Mouse (Mus musculus) CH12.LX (cell line): Measurements from ENCODE around the gene Bcor. TPM values are rescaled to one million over a fixed set of nuclear protein-coding genes. Genes with fewer than 3 reads are reported as not detected.

ENCODE experiments used
- DNase-seq: peaks from one replicate; pipeline ENCODE4 v3.0.0-alpha.2; 2013; ENCODE audit errors: extremely low read depth
- H3K27ac ChIP-seq: 2 replicates; pipeline ENCODE4 v1.5.1; 2012; ENCODE audit warnings: low read depth, mild to moderate bottlenecking, control low read depth, moderate library complexity; ENCODE audit not compliant: insufficient read depth
- H3K27me3 ChIP-seq: replicated peaks from 2 replicates; pipeline ENCODE3; 2012; ENCODE audit warnings: inconsistent platforms
- H3K36me3 ChIP-seq, 2 experiments: replicated peaks in 1 of 2; 2 replicates each; pipeline versions ENCODE3 to v1.6.1; 2012; ENCODE audit warnings: inconsistent platforms in 1 of 2, low read length in 1 of 2, mild to moderate bottlenecking in 1 of 2, mixed read lengths in 1 of 2, moderate library complexity in 1 of 2; ENCODE audit not compliant: control insufficient read depth in 1 of 2, insufficient read depth in 1 of 2
- H3K4me1 ChIP-seq, 2 experiments: 2 replicates each; pipeline ENCODE4 v1.6.1; 2012; ENCODE audit warnings: inconsistent platforms in 1 of 2, moderate library complexity in 1 of 2; ENCODE audit not compliant: insufficient read depth in 2 of 2, control insufficient read depth in 1 of 2
- H3K4me2 ChIP-seq: 2 replicates; pipeline ENCODE4 v1.6.1; 2012; ENCODE audit warnings: low read depth, mild to moderate bottlenecking, control low read depth; ENCODE audit not compliant: poor library complexity, insufficient read depth, severe bottlenecking
- H3K4me3 ChIP-seq, 3 experiments: fragments of 150-350 bp in 1 of 3; sonication (generic) in 1 of 3; replicated peaks in 1 of 3; 2 replicates each; pipeline versions ENCODE3 to v1.5.1; 2011 to 2012; ENCODE audit warnings: low read depth in 2 of 3, low read length in 2 of 3, mild to moderate bottlenecking in 2 of 3, moderate library complexity in 2 of 3, control low read depth in 1 of 3, improper control_type of control experiment in 1 of 3, inconsistent platforms in 1 of 3, mixed read lengths in 1 of 3; ENCODE audit not compliant: poor library complexity in 1 of 3
- H3K79me2 ChIP-seq: replicated peaks from 2 replicates; pipeline ENCODE4 v1.6.1; 2012; ENCODE audit warnings: mild to moderate bottlenecking, moderate library complexity; ENCODE audit not compliant: control insufficient read depth, poor library complexity, insufficient read depth, severe bottlenecking; ENCODE audit errors: extremely low read depth
- H3K9ac ChIP-seq: 2 replicates; pipeline ENCODE4 v1.6.1; 2012; ENCODE audit warnings: low read depth, mild to moderate bottlenecking, control low read depth, moderate library complexity; ENCODE audit not compliant: insufficient read depth
- H3K9me3 ChIP-seq: replicated peaks from 2 replicates; pipeline ENCODE3; 2012; ENCODE audit warnings: low read length, inconsistent platforms, mixed read lengths
- CHD1 ChIP-seq: IDR thresholded peaks from 2 replicates; pipeline ENCODE4 v1.6.1; 2012; ENCODE audit warnings: low read depth, low read length, improper control_type of control experiment, inconsistent platforms
- CHD2 ChIP-seq: IDR thresholded peaks from 2 replicates; pipeline ENCODE4 v1.6.1; 2011; ENCODE audit warnings: low read length, improper control_type of control experiment
- CTCF ChIP-seq, 2 experiments: IDR thresholded peaks in 1 of 2; conservative IDR thresholded peaks in 1 of 2; 2 replicates each; pipeline ENCODE4 v1.5.1; 2011 to 2012; ENCODE audit warnings: low read depth in 2 of 2, low read length in 2 of 2, improper control_type of control experiment in 1 of 2, inconsistent platforms in 1 of 2, mild to moderate bottlenecking in 1 of 2, moderate library complexity in 1 of 2
- E2F4 ChIP-seq: IDR thresholded peaks from 2 replicates; pipeline ENCODE4 v1.6.1; 2011; ENCODE audit warnings: low read depth, low read length, improper control_type of control experiment; ENCODE audit not compliant: insufficient replicate concordance
- ELF1 ChIP-seq: IDR thresholded peaks from 2 replicates; pipeline ENCODE4 v1.6.1; 2014; ENCODE audit warnings: low read depth, mild to moderate bottlenecking, inconsistent platforms, low read length, improper control_type of control experiment
- EP300 ChIP-seq: IDR thresholded peaks from 2 replicates; pipeline ENCODE4 v1.6.1; 2011; ENCODE audit warnings: low read length, improper control_type of control experiment
- ETS1 ChIP-seq: conservative IDR thresholded peaks from 2 replicates; pipeline ENCODE4 v1.6.1; 2012; ENCODE audit warnings: low read depth, mild to moderate bottlenecking, inconsistent platforms, low read length, improper control_type of control experiment, moderate library complexity
- HCFC1 ChIP-seq: IDR thresholded peaks from 2 replicates; pipeline ENCODE4 v1.6.1; 2012; ENCODE audit warnings: low read depth, mild to moderate bottlenecking, inconsistent platforms, low read length, improper control_type of control experiment
- IRF4 ChIP-seq: IDR thresholded peaks from 2 replicates; pipeline ENCODE4 v1.6.1; 2014; ENCODE audit warnings: low read depth, mild to moderate bottlenecking, inconsistent platforms, low read length, improper control_type of control experiment
- JUND ChIP-seq: conservative IDR thresholded peaks from 2 replicates; pipeline ENCODE4 v1.6.1; 2011; ENCODE audit warnings: low read depth, low read length, improper control_type of control experiment
- MAFK ChIP-seq: IDR thresholded peaks from 2 replicates; pipeline ENCODE4 v1.6.1; 2011; ENCODE audit warnings: low read length, improper control_type of control experiment; ENCODE audit not compliant: insufficient replicate concordance
- MAX ChIP-seq: IDR thresholded peaks from 2 replicates; pipeline ENCODE4 v1.6.1; 2011; ENCODE audit warnings: low read length, improper control_type of control experiment
- MAZ ChIP-seq: IDR thresholded peaks from 2 replicates; pipeline ENCODE4 v1.6.1; 2012; ENCODE audit warnings: low read depth, mild to moderate bottlenecking, inconsistent platforms, low read length, improper control_type of control experiment, moderate library complexity
- MEF2A ChIP-seq: IDR thresholded peaks from 2 replicates; pipeline ENCODE4 v1.6.1; 2014; ENCODE audit warnings: low read depth, mild to moderate bottlenecking, inconsistent platforms, low read length, improper control_type of control experiment, borderline replicate concordance
- NELFE ChIP-seq: IDR thresholded peaks from 2 replicates; pipeline ENCODE4 v1.6.1; 2011; ENCODE audit warnings: low read depth, low read length, improper control_type of control experiment
- NRF1 ChIP-seq: IDR thresholded peaks from 2 replicates; pipeline ENCODE4 v1.6.1; 2014; ENCODE audit warnings: low read depth, mild to moderate bottlenecking, inconsistent platforms, low read length, improper control_type of control experiment, moderate library complexity
- POLR2A ChIP-seq: IDR thresholded peaks from 2 replicates; pipeline ENCODE4 v1.6.1; 2011; ENCODE audit warnings: low read depth, mild to moderate bottlenecking, improper control_type of control experiment, low read length
- POLR2AphosphoS2 ChIP-seq: IDR thresholded peaks from 2 replicates; pipeline ENCODE4 v1.6.1; 2011; ENCODE audit warnings: low read depth, low read length, improper control_type of control experiment
- RAD21 ChIP-seq: IDR thresholded peaks from 2 replicates; pipeline ENCODE4 v1.6.1; 2011; ENCODE audit warnings: low read depth, mild to moderate bottlenecking, low read length, improper control_type of control experiment, moderate library complexity
- RCOR1 ChIP-seq: conservative IDR thresholded peaks from 2 replicates; pipeline ENCODE4 v1.6.1; 2012; ENCODE audit warnings: low read depth, mild to moderate bottlenecking, inconsistent platforms, low read length, improper control_type of control experiment
- SIN3A ChIP-seq: IDR thresholded peaks from 2 replicates; pipeline ENCODE4 v1.6.1; 2012; ENCODE audit warnings: low read length, improper control_type of control experiment, inconsistent platforms
- SMC3 ChIP-seq: IDR thresholded peaks from 2 replicates; pipeline ENCODE4 v1.6.1; 2011; ENCODE audit warnings: low read depth, low read length, improper control_type of control experiment
- TBP ChIP-seq: conservative IDR thresholded peaks from 2 replicates; pipeline ENCODE4 v1.6.1; 2011; ENCODE audit warnings: low read depth, low read length, improper control_type of control experiment
- TCF12 ChIP-seq: IDR thresholded peaks from 2 replicates; pipeline ENCODE4 v1.6.1; 2014; ENCODE audit warnings: low read depth, mild to moderate bottlenecking, inconsistent platforms, low read length, improper control_type of control experiment
- UBTF ChIP-seq: IDR thresholded peaks from 2 replicates; pipeline ENCODE4 v1.6.1; 2012; ENCODE audit warnings: low read depth, mild to moderate bottlenecking, inconsistent platforms, low read length, improper control_type of control experiment, moderate library complexity
- USF1 ChIP-seq: IDR thresholded peaks from 2 replicates; pipeline ENCODE4 v1.6.1; 2014; ENCODE audit warnings: low read depth, mild to moderate bottlenecking, inconsistent platforms, low read length, improper control_type of control experiment
- USF2 ChIP-seq: conservative IDR thresholded peaks from 2 replicates; pipeline ENCODE4 v1.6.1; 2011; ENCODE audit warnings: low read depth, low read length, improper control_type of control experiment
- ZC3H11A ChIP-seq: IDR thresholded peaks from 2 replicates; pipeline ENCODE4 v1.6.1; 2012; ENCODE audit warnings: low read depth, mild to moderate bottlenecking, inconsistent platforms, low read length, improper control_type of control experiment
- ZKSCAN1 ChIP-seq: IDR thresholded peaks from 2 replicates; pipeline ENCODE4 v1.6.1; 2012; ENCODE audit warnings: low read depth, inconsistent platforms, low read length, improper control_type of control experiment, borderline replicate concordance
- ZMIZ1 ChIP-seq: IDR thresholded peaks from 2 replicates; pipeline ENCODE4 v1.6.1; 2012; ENCODE audit warnings: low read depth, mild to moderate bottlenecking, inconsistent platforms, low read length, improper control_type of control experiment
- dilution Hi-C: fragments of 300-500 bp; cut with MboI; formaldehyde crosslinking; loops from 2 replicates; pipeline ENCODE4 v1.14.3; 2020; ENCODE audit warnings: low sequenced_read_pairs; ENCODE audit not compliant: extremely low pct_unique_long_range_greater_than_20kb, extremely low pct_ligation_motif_present
- in situ Hi-C: fragments of 300-500 bp; cut with MboI; formaldehyde crosslinking; loops from 3 replicates; pipeline ENCODE4 v1.14.3; 2019; ENCODE audit warnings: low sequenced_read_pairs, low pct_ligation_motif_present, low pct_unique_long_range_greater_than_20kb, mixed read lengths
- polyA plus RNA-seq: library from polyadenylated mRNA; unstranded; fragments of >175 nt; gene quantifications from 2 replicates; pipeline ENCODE4 v1.2.1, GENCODE M21; 2012; ENCODE audit warnings: low read depth; ENCODE audit not compliant: insufficient read length
- total RNA-seq, 2 experiments: library from RNA; depleted of rRNA; stranded (reverse); fragments of 300-350 nt in 1 of 2; fragments of >200 nt in 1 of 2; gene quantifications; 2 replicates each; pipeline ENCODE4 v1.2.3; 2012 to 2014

The Bcor gene
- total and polyA plus RNA-seq, 3 experiments = 14.3 to 41.1 (median 33.8) TPM

DNA sequence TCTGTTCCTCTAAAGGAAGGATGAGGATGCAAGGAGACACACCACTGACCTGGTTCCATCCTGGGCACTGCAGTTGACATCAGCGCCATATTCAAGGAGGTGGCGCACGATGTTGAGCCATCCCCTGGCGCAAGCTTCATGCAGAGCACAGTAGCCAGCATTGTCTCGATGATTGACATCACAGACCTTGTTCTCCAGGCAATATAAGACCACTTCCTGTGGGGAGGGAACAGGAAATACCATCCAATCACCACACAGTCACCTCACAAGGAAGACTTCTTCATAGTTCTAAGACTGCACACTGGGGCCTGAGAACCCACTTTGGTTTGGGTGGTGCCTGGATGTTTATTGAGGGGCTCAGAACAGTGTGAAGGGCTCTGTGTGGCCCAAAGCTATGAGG, 118.7 kb downstream of the Bcor start:
- dilution Hi-C loops (no loop called here), in situ Hi-C loops (no loop called here)
- H3K36me3 ChIP-seq = peaks cover 85 to 90% of the 10 kb centered on the region in 2 experiments
- no peak for DNase-seq
- 0 out of 2 replicates have a peak, but pooled peaks cover 5% of the 10 kb centered on the region for H3K79me2 ChIP-seq
- H3K4me1 ChIP-seq = no peaks in the 10 kb centered on the region
- no peak overlapping the region for H3K4me3 ChIP-seq
- no peak overlapping the region for H3K27ac ChIP-seq
- no peaks in the 10 kb centered on the region for H3K27me3 ChIP-seq
- TF ChIP-seq USF1 = no peak
- TF ChIP-seq JUND = no peak
- TF ChIP-seq SMC3 = no peak
- TF ChIP-seq NRF1 = no peak
- TF ChIP-seq CTCF (conservative IDR thresholded peaks at IDR 0.05 in 1 of 2, IDR thresholded peaks at IDR 0.05 in 1 of 2; ENCODE audit: low read depth in 2 of 2, low read length in 2 of 2) = no peak
- no peak for TF ChIP-seq SIN3A
- TF ChIP-seq POLR2A = no peak
- no peak for TF ChIP-seq EP300
- no peak for TF ChIP-seq CHD1
- no peak for TF ChIP-seq MEF2A
- TF ChIP-seq MAZ = no peak
- TF ChIP-seq ELF1 = no peak
- TF ChIP-seq ZKSCAN1 = no peak
- no peak for TF ChIP-seq TCF12
- no peak for TF ChIP-seq CHD2
- no peak for TF ChIP-seq E2F4
- TF ChIP-seq RAD21 = no peak
- TF ChIP-seq HCFC1 = no peak
- TF ChIP-seq MAX = no peak
- no peak for TF ChIP-seq RCOR1
- no peaks in the 10 kb centered on the region for H3K9me3 ChIP-seq
- no peak overlapping the region for H3K9ac ChIP-seq
- no peak overlapping the region for H3K4me2 ChIP-seq

DNA sequence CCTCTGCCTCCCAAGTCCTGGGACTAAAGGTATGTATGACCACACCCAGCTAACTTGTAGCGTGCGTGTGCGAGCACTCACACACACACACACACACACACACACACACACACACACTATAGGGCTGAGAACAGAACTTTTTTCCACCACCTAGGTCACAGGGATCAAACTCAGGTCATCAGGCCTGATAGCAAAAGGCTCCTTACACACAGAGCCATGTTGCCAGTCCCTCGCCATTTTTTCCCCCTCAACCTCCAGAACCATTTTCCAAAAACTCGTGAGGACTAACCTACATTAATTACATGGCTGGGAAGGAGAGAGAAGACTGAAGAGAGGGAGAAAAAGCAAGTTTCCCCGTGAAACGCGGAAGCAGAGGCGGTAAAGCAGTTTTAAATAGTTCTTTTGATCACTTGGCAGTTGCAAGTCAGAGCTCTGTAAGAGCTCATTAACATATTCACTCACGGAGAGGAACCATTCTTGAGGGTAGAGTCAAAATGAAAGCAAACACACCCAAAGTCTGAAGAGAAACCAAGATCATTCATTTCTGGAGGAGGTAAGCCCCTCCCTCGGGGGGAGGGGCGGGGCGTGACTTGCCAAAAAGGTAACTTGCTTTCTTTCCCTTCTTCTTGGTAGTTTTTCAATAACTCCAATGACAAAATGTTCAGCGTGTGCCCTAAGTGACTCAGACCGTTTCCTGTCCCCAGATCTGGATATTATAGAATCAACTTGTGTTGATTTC, 145.3 kb downstream of the Bcor start:
- peak overlapping the region; percentile 50 for H3K4me2 ChIP-seq
- H3K79me2 ChIP-seq = no peaks in the 10 kb centered on the region
- in situ Hi-C loops (loop anchor here (10.0 to 25.0 kb wide), 2 partner anchors 120 to 378 kb away; no protein-coding TSS in a partner anchor), dilution Hi-C loops (no loop called here)
- peaks cover 4 to 10% of the 10 kb centered on the region in 2 experiments; a peak in 3 of 4 replicates for H3K4me1 ChIP-seq
- H3K27ac ChIP-seq = peak overlapping the region; percentile 98
- H3K9me3 ChIP-seq = no peaks in the 10 kb centered on the region
- H3K36me3 ChIP-seq = no peaks in the 10 kb centered on the region
- no peaks in the 10 kb centered on the region for H3K27me3 ChIP-seq
- H3K4me3 ChIP-seq = peak overlapping the region in 2 of 3 experiments; percentile 32 to 38
- peak; percentile 85 for DNase-seq
- H3K9ac ChIP-seq = peak overlapping the region; percentile 56; the same call in 1 of the 2 replicates
- TF ChIP-seq JUND = peak; percentile 97
- TF ChIP-seq ZMIZ1 = no peak
- no peak; the same call in none of the 2 replicates for TF ChIP-seq RAD21
- TF ChIP-seq ETS1 = peak; percentile 85
- peak; percentile 61 for TF ChIP-seq ELF1
- no peak for TF ChIP-seq ZC3H11A
- TF ChIP-seq USF1 = no peak
- TF ChIP-seq UBTF = no peak
- no peak for TF ChIP-seq POLR2AphosphoS2
- TF ChIP-seq IRF4 = peak; percentile 99
- TF ChIP-seq CHD2 = peak; percentile 76
- no peak for TF ChIP-seq CHD1
- TF ChIP-seq USF2 = no peak
- TF ChIP-seq NELFE = no peak
- TF ChIP-seq MAFK = no peak
- no peak for TF ChIP-seq ZKSCAN1
- no peak for TF ChIP-seq E2F4
- TF ChIP-seq TBP = 0 out of 2 replicates have a peak, but pooled peaks have one; percentile 48
- no peak for TF ChIP-seq NRF1
- peak; percentile 58; the same call in 1 of the 2 replicates for TF ChIP-seq RCOR1
- no peak for TF ChIP-seq SMC3
- no peak for TF ChIP-seq TCF12
